Mouse (Mus musculus): ENCODE results near the gene Lamb3. TPM values are rescaled to one million over a fixed set of nuclear protein-coding genes. Genes with fewer than 3 reads are reported as not detected.

The Lamb3 gene
- total RNA-seq, 2 experiments from 2014 or later, result 2.2 to 2.5 TPM

DNA sequence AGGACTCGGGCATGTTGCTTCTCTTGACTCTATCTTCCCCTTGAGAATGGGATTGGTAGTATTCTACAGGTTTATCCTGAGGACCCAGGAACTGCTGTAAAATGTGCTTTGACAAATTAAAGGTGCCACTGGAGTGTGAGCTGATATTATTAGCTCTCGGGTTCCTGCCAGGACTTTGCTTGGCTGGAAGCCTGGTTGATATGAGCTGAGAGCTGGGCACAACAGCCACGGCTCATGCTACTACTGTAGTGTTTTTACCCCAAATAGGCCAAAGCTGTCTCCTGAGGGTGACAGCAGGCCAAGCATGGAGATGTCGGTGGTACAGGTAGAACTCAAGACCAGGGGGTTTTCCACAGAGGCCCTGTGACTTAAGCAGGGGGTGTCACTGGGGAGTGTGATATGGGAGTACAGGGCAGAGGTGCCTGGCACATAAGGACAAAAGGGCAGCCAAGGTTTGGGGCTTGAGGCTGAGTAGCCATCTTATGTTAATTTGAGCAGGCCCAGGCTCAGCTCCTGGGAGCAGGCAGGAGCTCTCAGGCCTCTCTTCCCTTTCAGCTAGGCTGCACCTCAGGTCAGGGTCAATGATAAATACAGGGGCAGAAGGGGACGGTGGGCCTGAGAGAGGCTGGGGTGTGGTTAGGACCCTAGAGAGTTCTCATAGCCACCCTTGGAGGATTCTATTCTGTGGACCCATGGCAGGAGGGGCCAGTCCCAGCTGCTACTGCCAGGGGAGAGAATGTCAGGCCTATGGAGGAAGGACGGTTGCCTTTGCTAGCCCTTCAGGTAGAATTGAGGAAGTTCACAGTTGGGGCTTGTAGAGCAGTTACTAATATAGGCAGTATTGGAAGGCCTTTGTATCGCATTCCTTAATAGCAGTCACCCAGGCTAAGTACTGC is 128.9 kb downstream of the Lamb3 start:
- ATAC-seq (ENCODE audit: poor library complexity, severe bottlenecking), result peak; percentile 67

DNA sequence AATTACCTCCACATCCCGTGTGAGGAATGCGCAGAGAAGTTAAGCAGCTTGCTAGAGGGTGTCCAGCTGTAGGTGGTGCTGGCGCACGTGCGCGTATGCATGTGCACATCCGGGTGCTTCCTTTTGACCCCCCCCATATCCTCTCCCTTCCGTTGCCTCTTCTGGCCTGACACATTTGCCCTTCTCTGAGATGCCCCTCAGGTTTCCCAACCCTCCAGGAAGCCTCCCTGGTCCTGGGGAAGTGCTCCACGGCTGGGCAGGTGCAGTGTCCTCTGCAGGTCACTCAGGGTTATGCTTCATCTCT is 129.5 kb downstream of the Lamb3 start:
- ATAC-seq (ENCODE audit: poor library complexity, severe bottlenecking), result peak; percentile 45

DNA sequence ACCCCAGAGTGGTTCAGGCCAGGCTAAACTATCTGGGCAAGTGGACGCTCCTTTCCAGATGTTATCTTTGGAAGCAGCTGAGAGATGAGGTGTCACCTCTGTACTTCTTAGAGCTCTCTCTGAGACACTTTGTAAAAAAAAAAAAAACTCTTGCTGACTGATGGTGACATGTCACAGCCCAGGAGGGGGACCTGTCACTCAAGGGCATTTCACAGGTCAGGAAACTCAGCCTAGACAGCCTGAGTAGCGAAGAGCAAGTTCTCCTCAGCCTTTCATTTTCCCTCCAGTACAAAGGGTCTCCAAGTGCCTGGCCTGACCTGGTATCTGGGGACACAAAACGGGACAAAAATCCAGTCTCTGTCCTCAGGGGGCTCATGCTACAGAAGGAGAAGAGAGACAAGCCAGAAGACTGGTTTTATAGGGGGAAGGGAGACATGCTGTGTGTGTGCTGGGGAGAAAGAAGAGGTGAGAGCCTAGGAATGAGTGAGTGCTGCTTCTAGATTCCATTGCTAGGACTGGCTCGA is 130.3 kb downstream of the Lamb3 start:
- ATAC-seq (ENCODE audit: poor library complexity, severe bottlenecking), result no peak

DNA sequence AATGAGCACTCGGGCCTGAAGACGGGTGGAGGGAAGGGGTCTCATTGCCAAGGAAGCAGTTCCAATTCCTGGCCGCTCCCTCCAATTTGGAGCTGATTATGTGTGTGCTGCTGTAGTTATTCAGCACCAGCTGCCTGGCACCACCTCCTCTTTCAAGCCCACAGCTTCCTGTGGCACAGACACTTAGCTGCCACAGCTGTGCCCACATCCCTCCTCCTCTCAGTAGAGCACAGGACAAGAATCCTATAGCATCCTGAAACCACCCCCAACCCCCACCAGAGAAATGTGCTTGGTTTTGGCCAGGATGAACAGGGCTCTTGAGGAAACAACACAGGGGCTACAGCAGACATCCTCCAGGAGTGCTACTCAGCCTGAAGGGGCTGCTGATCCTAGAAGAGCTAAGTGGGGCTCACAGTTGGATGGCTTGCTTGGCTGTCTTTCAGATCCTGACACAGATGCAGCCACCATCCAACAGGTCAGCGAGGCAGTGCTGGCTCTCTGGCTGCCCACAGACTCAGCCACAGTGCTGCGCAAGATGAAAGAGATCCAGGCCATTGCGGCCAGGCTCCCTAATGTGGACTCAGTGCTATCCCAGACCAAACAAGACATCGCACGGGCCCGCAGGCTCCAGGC is 131.0 kb downstream of the Lamb3 start:
- ATAC-seq (ENCODE audit: poor library complexity, severe bottlenecking), result peak; percentile 61

DNA sequence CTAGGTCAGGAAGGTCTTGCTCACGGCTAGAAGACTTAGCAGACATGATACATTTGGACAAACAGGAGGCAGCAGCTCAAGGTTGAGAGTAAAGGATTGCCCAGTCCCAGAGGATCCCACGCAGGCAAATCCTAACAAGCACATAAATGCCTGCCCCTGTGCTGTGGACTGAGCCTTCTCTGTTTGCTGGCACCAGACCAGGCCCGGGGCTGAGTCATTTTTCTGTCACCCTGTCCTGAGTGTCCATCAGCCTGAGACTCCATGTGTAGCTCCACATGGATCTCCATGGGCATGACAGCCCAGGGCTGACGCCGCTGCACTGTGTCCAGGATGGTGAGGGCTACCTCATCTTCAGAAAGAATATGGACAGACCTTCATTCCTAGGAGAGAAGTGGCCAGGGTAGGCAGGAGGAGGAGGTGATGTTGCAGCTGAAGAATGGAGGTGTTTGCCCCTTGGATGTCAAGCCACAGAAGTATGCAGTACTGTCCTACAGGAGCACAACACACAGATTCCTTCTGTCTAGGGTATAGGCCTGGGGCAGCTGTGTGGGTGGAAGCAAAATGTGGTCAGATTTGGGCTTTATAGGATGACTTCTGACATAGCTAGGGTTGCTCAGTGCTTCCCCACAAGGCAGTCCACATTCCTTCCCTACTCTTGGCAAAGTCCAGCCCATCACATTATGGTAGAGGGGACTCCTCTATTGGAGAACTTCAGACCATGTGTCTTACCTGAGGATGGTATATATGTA is 134.9 kb downstream of the Lamb3 start:
- peak; percentile 41; the same call in 1 of the 2 replicates for ATAC-seq (ENCODE audit: poor library complexity, severe bottlenecking)

DNA sequence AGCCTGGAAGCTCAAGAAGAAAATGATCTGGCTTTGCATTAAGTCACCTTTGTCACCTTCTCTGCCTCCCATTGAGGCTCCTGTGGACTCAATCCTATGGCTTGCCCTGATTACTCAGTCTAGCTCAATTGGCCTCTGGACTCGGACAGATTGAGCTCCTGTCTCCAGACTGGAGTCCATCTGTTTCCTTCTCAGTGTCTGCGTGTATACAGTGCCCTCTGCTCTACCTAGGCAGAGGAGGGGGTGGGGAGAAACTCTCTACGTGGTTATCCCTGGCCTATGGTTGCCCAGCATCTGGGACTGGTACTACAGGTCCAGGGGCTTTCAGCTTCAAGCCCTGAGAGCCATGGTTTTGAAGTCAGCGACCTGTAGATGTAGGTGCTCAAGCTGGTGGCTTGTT is 136.4 kb downstream of the Lamb3 start:
- ATAC-seq (ENCODE audit: poor library complexity, severe bottlenecking), result no peak

DNA sequence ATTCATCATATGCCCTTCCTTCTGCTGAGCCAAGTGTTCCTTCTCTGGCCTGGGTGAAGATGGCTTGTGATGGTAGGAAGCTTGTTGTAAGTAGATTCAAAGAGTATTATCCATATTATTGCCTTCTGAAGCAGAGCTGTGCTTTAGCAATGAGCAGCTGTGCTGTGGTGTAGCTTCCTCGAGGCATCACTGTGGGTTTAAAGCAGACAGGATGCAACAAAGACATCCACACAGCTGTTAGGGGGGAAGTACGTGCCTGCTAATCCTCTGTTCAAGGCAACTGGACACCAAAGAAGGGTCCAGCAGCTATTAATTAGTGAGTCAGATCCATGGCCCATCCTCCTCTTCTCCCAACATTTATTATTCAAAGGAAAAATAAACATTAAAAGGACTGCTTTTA is 137.5 kb downstream of the Lamb3 start:
- ATAC-seq (ENCODE audit: poor library complexity, severe bottlenecking), result no peak

DNA sequence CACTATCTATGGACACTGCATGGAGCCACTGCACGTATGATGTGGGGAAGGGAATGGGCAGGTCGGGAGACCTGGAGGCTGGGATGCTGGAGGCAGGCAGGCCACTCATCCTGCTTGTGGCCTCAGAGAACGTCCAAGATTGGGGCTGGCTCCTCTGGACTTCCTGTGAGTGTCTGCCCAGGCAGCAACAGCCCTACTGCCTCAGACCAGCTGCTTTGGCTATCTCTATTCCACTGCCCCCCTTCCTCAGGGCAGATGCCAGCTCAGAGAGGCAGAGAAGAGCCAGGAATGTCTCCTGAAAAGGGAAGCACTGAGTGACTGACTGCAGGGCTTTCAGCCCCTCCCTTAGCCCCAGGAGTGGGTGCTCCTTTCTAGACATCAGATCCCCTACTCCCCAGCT is 139.4 kb downstream of the Lamb3 start:
- ATAC-seq (ENCODE audit: poor library complexity, severe bottlenecking), result no peak

DNA sequence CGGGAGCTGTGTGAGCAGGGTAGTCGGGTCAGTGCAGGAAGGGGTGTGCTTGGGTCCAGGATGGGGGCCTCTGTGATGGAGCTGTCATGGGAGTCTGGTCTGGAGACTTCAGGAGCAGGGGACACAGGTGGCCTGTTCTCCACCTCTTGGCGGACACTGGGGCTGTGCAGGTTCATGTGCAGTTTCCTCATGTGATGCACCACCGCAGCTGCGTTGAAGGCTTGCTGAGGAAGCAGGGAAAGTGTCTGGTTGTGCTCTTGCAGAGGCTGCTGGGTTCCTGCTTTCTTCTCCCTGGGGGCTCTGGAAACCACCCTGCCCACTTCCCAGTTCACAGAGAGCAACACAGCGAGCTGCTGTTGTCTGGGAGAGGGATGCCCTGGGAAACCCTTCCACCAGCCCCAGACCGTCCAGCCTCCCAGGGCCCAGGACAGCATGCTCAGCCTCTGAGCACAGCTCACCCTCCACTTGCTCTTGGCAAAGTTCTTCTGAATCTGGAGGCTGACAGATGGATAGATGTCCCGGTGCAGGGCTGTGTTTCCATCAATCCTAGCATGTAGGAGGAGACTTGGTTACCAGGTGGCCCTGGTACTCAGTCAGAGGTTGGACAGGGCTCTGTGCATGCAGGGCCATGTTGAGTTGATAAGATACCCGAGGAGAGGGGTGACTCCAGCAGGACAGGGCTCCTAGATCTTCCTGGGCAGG is 140.9 kb downstream of the Lamb3 start:
- ATAC-seq (ENCODE audit: poor library complexity, severe bottlenecking), result no peak

DNA sequence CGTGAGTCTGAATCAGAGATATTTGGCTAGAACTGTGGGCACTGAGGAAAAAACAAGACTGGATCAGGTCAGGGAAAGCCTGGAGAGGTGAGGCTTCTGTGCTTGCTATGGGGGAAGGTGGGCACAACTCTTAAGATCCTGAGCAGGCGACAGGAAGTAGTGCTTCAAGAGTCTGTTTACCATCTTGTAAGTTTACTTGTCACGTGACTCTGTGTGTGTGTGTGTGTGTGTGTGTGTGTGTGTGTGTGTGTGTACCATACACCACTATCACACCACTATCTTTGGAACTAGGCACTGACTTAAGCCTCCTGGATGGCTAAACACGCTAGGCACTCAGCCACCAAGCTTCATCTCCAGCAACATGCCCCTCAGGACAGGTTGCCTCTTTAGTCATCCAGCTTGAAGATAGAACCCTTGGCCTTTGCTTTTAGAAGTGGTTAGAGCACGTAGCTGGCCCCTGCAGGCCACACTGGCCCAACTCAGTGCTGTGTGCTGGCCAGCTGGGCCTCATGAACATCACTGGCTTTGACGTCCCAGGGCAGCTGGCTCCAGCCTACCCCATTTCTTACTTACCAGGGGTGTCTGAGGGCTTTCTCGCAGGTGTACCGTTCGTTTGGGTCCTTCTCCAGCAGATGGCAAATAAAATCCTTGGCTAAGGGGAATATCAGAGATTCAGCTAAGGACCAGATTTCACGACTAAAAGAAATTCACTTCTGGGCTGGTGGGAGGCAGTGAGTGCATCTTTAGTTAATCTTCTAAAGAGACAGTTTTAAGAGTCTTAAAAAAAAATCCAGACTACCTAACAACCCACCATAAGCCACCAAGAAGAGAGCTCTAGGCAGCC is 142.4 kb downstream of the Lamb3 start:
- no peak for ATAC-seq (ENCODE audit: poor library complexity, severe bottlenecking)

DNA sequence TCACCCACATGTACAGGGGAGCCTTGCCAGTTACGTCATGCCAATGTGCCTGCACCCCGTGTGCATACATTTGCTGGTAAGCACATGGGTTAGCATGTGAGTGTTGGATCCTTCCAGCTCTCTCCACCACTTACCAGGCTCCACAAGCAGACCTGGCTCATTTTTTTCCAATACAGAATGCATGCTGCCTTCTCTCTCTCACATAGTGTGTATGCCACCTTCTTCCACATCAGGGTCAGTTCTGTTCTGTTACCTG is 143.0 kb downstream of the Lamb3 start:
- ATAC-seq (ENCODE audit: poor library complexity, severe bottlenecking), result no peak

DNA sequence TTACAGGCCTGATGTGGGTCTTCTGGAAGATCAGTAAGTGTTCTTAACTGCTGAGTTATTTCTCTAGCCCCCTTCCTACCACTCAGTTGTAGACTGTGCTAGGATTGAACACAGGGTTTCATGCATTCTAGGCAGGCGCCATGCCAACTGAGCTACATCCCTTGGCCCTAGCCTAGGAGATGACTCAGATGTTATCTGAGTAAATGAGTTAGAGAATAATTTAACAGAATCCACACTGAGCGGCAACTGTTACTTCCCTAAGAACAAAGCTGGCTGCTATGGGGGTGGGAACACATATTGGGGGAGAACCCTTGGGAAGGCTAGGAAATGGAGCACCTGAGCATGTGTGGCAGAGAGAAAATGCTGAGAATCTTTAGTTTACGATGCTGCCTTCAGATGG is 144.1 kb downstream of the Lamb3 start:
- ATAC-seq (ENCODE audit: poor library complexity, severe bottlenecking), result no peak

DNA sequence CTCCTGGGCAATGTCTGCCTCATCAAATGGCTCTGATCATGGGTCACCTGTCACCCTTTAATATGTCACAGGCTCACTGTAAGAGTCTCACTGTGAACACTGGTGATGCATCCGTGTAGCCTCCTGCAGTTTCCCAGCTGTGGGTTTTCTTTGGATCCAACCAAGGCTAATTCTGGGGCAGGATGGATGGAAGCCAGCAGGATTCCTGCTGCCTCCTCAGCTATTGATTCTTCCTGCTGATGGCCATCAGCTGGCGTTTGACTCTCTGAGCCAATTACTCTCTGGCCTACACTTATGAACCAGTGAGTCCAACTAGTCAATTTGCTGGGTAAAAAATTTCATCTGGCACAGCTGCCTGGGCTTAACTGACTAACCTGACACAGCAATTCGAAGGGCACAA is 151.7 kb downstream of the Lamb3 start:
- ATAC-seq (ENCODE audit: poor library complexity, severe bottlenecking), result no peak

DNA sequence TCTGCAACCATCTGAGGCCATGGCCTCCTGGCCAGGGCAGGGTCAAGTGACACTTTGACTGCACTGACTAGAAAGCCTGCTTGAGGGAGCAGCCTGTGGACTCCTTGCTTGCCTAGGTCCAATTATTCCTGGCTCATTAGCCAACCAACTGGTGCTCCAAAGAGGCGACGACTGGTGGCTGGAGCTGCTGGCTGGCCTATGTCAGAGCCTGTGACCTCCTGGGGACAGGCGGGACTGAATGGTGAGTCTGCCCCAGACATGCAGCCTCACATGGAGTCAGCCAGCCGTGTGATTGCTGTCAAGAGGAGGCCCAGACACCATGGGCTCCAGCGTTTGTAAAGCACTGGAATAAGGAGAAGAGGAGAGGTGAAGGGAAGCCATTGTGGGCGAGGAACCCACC is 153.7 kb downstream of the Lamb3 start:
- ATAC-seq (ENCODE audit: poor library complexity, severe bottlenecking), result no peak

DNA sequence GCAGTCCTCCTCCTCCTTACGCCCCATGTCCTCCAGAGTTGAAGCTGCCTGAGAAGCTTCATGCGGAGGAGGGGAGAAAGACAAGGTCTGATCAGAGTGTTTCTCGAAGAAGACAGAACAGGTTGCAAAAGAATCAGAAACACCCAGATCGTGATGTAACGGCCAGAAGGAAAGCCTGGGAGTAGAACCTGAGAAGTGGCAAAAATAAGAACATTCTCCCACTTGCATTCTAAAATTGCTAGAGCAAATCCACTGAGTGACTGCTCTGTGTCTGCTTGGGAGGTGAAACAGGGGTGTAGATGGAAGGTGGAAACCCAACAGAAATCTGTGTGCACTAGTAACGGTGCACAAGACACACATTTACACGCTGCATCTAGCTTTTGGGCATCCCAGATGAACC is 154.6 kb downstream of the Lamb3 start:
- no peak for ATAC-seq (ENCODE audit: poor library complexity, severe bottlenecking)

DNA sequence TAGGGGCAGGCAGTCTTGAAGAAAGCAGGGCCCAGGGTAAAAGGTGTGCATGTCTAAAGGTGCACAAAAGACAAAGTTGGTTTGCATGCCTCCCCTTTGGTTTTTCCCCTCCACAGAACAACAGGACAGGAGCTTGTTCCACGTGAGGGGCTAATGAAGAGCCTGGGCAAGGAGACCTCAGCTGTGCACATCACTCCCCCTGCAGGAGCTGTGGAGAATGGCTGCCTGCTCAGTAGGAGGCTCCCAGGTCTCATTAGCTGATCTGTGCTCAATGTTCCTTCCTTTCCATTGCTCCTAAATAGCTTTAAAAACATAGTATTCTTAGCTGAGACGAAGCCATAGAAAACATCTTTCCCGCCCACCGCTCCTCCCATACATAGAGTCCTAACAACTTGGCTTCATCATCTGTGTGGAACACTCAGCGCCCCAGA is 156.3 kb downstream of the Lamb3 start:
- ATAC-seq (ENCODE audit: poor library complexity, severe bottlenecking), result peak; percentile 84

DNA sequence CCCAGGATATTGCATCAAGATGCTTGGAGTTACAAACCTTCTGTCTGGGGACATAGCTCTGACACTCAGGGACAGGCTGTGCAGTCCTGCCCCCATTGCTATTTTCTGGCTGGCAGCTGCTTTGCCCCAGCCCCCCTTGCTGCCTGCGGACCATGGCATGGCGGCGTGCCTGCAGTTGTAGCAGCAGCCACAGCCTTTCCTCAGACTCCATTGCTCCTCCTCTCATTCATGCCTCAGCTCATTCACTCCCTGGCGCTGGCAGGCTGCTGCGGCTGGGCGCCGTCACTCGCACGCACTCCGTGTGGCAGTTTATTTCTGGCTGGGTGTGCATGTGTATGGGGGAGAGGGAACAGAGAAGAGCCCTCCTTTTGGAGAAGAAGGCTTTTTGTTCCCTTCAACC is 160.6 kb downstream of the Lamb3 start:
- ATAC-seq (ENCODE audit: poor library complexity, severe bottlenecking), result no peak

DNA sequence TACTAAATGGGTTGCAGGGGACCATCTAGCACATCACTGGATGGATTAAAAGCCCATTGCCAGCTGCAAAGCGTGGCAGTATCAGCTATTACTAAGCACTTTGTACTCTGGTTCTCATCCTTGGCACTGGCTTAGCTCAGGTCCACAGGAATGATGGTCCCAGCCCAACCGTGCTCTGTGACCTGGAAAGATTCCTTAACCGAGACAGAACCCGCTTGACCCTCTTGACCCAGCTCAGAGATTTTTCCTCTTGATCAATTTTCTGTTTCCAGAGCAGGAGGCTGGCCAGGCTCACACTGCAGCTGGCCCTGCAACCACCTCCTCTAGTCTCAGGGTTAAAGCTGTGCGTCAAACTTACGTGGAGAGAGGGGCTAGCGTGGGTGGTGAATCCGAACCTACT is 161.6 kb downstream of the Lamb3 start:
- ATAC-seq (ENCODE audit: poor library complexity, severe bottlenecking), result no peak

DNA sequence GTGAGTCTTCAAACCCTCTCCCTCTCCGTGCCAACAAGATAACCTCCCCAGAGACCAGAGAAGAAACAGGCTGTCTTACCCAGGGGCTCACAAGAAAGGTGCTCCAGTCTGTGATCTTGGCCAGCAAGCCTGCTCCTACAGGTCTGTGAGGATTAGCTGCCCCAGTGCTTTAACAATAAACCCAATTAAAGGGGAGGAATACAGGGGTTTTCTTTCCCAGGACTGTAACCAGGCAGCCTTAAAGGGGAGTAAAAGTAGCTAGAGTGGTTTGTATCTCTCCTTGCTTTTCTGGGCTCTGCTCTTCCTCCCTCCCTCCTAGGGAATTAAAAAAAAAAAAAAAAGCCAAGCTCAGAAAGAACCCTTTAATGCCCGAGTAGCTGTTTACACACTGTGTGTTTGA is 162.6 kb downstream of the Lamb3 start, which contains the start of gene Camk1g:
Camk1g (minus strand) TSS at position 203 of the 400 bp plus-strand sequence.
- no peak for ATAC-seq (ENCODE audit: poor library complexity, severe bottlenecking)

DNA sequence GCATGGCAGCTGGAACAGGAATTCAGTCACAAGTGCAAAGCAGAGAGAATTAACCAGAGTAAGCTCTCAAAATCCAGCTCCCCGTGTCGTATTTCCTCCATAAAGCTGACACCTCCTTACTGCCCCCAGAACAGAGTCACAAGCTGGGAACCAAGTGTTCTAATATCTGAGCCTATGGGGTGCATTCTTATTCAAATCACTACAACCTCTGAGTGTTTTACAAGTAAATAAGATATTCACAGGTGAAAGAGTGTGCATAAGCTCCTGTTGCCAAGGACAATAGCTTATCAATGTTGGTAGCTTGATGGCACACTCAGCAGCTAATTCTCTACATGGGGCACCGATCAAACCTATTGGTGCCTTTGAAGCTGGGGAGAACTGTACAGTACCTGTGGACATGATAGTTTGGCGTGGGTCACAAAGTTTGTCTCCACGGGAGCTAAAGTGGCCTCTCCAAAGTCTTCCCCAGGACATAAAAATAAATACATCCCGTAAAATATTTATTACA is 166.5 kb downstream of the Lamb3 start:
- no peak for ATAC-seq (ENCODE audit: poor library complexity, severe bottlenecking)
